Comparison of ENCODE assay signal across 8 mouse cellular contexts in the genomic region with DNA sequence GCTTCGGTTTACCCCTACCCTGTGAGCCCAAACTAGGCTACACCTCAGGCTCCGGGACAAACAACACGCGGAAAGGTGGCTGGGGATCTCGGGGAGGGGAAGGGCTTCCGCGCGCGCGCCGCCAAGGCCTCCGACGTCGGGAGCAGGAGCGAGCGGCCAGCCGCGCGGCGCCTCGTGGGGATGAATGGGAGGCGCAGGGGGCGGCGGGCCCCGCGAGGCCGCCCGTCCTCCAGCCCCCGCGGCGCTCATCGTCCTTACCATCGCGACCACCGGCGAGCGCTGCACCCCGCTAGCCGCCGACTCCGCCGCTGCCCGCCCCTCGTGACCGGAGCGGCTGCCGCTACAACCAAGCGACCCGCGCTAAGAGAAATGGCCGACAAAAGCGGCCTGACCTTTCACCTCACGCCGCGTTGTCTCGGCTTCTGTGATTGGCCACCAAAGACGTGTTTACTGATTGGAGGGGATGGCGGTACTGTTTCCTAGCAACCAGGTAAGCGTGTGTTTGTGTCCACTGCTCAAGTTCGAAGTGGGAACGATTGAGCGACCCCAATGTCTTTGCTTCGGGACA. TPM values are rescaled to one million over a fixed set of nuclear protein-coding genes. Genes with fewer than 3 reads are reported as not detected.
DNase-seq lines count a peak whose midpoint lies in the region; ATAC-seq lines count a peak whose summit lies in the region.

A gene (minus strand): TSS at position 426 of the 568 bp plus-strand sequence.

- H3K36me3 ChIP-seq in hindbrain, embryonic 14.5 days (replicated peaks; ENCODE audit: control insufficient read depth, insufficient read depth) = peaks cover 30% of the 10 kb centered on the region

- H3K27me3 ChIP-seq in hindbrain, embryonic 14.5 days (ENCODE audit: control insufficient read depth, insufficient read depth, low read length) = no peaks in the 10 kb centered on the region

- peak within 1 kb of the TSS; percentile 92 for H3K4me2 ChIP-seq in hindbrain, embryonic 14.5 days (replicated peaks)

- H3K9ac ChIP-seq in hindbrain, embryonic 14.5 days = peak within 1 kb of the TSS; percentile 80

- peak; percentile 97 for DNase-seq in R1 (ENCODE audit: low read depth, low spot score)
- DNase-seq in cerebellum, postnatal 25 days = peak; percentile 93 to 97
- peak; percentile 93 to 94 for DNase-seq in frontal cortex, postnatal 25 days (ENCODE audit: low spot score in 2 of 2)
- DNase-seq in hindbrain, embryonic 14.5 days (ENCODE audit: low spot score) = peak; percentile 98
- DNase-seq in layer of hippocampus, postnatal 36 days = peak; percentile 91 to 93
- peak; percentile 95 for DNase-seq in lung, postnatal 36 days
- DNase-seq in retina, postnatal 1 day = peak; percentile 98
- peak; percentile 89 to 92 for DNase-seq in urinary bladder, adult 18-20 months (ENCODE audit: low spot score in 2 of 2)

- H3K9me3 ChIP-seq in hindbrain, embryonic 14.5 days (ENCODE audit: control insufficient read depth, low read length) = no peaks in the 10 kb centered on the region

- peak within 1 kb of the TSS; percentile 81 for H3K4me3 ChIP-seq in hindbrain, embryonic 14.5 days (replicated peaks; ENCODE audit: low read length)

- H3K27ac ChIP-seq in hindbrain, embryonic 14.5 days = peak within 1 kb of the TSS; percentile 80

- peaks cover 11% of the 10 kb centered on the region for H3K4me1 ChIP-seq in hindbrain, embryonic 14.5 days (replicated peaks; ENCODE audit: control insufficient read depth, insufficient read depth, low read length)

- peak; percentile 87 for ATAC-seq in hindbrain, embryonic 14.5 days (ENCODE audit: low FRiP score)

- under 1% methylated on average over 63 of the region's 63 CpGs for WGBS in hindbrain, embryonic 14.5 days

RNA-seq across cellular contexts. Expression of the gene that starts here (rescaled TPM):
- polyA plus RNA-seq in hindbrain, embryonic 14.5 days (2014; fragmentation: Nextera tagmentation; extraction: Ambion mirVana) = 63.5 and 72.6 TPM in 2 replicates
- total RNA-seq in layer of hippocampus, postnatal 36 days (2021) = 10 to 100 TPM; 11.7 to 12.6 TPM

Comparison
In these comparisons a context has a peak if more than half of its experiments do, and no peak if none do; other contexts are left out.
1. Peak in every context shown above with its lines: DNase-seq, ATAC-seq, H3K4me3 ChIP-seq and H3K27ac ChIP-seq.